Mouse (Mus musculus) right cerebral cortex, postnatal 14 days (tissue): ENCODE measurements around the gene Peli2.

Experiments
- DNase-seq: peaks from one replicate; pipeline ENCODE4 v3.0.0; 2022

Peli2 gene

GRCm38 (mm10) chr14:48196804-48197203 lies 76.2 kb downstream of the Peli2 start:
- DNase-seq, result no peak

- DNase-seq, result no peak
These were observed 76.7 kb downstream of the Peli2 start for GRCm38 (mm10) chr14:48197287-48197686.

- DNase-seq, result no peak
These were observed 77.7 kb downstream of the Peli2 start for GRCm38 (mm10) chr14:48198190-48198954.

DNA sequence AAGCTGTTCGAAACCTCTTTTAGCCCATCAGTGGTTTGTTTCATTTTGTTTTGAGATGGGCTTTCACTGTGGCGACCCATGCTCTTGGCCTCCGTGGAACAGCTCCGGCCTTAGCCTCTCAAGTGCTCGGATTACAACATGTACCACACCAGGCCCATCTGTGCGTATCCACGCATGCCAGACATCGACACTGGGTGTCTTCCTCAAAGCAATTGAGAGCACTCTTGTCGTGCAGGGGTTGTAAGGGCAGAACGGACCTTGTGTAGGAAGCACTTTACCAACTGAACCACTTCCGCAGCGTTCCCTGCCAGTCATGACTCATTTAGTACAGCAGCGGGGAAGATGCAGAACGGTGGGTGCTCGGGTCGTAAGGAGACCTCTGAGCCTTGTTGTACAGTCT lies 78.3 kb downstream of the Peli2 start:
- no peak for DNase-seq

DNA sequence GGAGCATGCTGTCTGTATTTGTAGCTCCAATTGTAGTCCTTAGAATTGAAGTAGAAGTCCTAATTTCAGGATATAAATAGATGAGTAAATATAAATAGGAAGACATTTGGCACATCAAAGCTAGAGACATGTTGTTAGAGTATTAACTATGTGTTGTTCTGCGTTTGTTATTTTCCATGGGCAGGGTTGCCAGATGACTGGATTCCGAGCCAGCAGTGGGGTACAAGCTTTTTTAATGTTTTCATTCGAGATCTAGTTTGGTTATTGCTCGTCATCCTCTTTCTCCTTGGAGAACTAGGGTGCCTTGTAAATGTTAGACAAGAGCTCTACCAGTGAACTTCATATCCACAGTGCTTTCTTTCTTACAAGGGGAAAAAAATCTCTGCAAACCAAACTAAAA lies 78.9 kb downstream of the Peli2 start:
- DNase-seq, result no peak

DNA sequence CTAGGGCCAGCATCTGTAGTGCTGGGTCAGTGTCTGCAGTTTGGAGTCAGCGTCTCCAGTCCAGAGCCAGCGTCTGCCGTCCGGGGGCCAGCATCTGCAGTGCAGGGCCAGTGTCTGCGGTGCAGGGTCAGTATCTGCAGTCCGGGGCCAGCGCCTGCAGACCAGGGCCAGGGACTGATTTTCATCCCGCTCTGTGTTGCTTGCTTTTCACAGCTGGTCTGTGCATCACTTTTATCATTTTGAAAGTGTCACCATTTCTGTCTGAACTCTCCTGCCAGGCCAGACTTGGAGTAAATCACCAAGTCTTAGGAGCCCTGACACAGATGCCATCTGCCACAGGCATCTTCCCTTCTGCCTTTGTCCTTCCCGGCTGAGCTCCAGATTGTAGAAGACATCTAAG lies 79.7 kb downstream of the Peli2 start:
- no peak for DNase-seq

DNA sequence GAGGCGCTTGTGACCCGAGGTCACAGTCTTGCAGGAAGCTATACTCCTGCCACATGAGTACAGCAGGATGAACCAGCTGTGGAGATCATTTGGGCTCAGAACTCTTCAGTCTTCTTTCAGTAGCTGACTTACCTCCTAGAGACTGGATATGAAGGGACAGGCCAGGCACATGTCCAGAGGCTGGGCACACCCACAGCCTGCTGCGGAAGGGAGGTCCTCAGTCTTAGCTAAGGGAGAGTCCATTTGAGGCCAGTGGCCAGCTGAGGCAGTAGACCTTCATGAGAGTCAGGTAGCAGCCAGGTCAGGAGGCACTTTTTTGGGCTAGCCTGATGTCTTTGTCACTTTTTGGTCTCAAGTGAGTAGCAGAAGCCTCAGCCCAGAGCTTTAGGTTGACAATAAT lies 80.2 kb downstream of the Peli2 start:
- DNase-seq, result no peak

GRCm38 (mm10) chr14:48201403-48201802 lies 80.8 kb downstream of the Peli2 start:
- DNase-seq, result no peak

- DNase-seq, result no peak
These were observed 81.7 kb downstream of the Peli2 start for GRCm38 (mm10) chr14:48202096-48203036.

DNA sequence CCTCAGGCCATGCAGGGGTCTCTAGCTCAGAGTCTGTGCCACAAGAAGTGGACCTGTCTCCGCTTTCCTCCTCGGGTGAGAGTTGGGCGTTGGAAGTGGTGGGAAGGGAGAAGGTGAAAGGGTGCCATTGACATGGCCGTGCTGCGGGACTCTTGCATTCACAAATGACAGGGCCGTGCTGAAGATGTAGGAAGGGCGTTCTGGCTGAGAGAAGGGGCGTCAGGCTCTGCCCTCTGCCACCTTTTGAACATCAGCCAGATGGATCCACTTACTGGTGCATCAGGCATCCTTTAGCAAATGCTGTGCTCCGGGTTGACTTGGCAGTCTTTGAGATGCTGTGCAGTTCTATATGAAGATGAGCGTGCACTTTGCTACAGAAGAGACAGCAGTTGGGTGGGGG lies 84.4 kb downstream of the Peli2 start:
- no peak for DNase-seq

DNA sequence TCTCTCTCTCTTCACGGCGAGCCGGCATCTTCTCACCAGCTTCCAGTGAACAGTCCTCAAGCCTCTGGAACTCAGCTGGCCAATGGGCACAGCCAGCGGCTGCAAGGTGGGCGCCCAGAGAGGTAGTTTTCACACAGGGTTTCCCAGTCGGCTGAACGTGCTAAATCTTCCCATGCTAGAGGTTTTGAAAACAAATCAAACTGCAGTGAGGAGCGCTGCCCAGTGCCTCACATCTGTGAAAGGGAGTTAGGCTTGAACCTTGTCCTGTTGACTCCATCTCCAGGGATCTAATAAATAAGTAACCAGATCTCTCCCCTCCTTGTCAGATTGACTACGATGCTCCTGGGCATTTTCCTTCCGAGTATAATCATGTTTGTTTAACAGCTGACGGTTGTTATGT lies 85.0 kb downstream of the Peli2 start:
- no peak for DNase-seq

DNA sequence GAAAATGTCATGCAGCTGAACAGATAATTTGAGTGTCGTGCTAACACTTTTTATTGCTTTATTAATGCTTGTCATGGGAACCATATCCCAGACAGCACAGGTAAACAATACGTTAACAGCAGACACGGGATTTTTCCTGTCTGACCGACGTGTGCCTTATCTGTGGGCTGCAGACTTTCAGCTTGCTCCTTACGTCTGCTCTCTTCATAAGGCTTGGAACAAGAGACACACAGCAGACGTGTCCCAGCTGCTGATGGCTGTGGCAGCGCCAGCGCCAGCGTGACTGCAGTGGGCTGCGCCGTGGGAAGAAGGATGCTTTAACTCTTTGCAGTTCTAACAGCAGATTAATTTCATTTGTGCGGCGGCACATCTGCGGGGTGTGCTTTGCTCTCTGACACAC lies 86.5 kb downstream of the Peli2 start:
- DNase-seq, result peak; percentile 57

DNA sequence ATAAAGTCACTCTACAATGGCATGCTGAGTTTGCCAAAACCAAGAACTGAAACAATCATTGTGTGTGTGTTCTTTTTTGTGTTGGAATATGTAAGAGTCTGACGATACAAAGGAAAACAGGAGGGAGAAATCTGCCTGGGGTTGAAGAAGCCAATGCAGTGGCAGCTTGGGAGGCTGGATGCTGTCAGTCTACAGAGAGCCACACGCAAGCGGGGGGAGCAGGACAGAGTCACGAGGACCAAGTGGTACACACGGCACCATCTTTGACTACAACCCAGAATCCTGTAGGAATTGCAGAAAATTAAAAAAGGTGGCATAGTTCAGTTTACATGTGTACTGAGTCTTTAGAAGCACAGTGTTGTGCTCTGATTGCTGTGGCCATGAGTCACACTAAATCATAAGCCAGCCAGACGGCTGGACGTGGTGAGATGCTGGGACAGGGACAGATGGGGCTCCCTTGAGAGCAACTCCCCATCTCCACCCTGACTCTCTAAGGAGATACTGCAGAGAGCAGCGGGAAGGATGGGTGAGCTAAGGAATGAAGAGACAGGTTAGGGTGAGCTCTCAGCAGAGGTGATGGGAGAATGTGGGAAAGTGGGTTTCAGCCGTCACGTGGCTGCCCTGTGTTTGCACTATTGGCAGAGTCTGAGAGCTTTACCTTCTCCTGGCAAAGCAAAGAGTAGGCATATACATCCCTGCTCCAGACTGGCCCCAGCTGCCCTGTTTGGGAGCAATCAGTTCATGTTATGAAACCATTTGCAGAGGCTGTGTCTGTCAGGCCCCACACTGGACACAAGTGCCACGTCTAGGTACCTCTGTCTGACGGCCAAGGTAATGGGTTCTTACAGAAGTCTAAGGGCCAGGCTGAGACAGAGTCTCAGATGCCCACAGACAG lies 87.4 kb downstream of the Peli2 start:
- no peak for DNase-seq

DNA sequence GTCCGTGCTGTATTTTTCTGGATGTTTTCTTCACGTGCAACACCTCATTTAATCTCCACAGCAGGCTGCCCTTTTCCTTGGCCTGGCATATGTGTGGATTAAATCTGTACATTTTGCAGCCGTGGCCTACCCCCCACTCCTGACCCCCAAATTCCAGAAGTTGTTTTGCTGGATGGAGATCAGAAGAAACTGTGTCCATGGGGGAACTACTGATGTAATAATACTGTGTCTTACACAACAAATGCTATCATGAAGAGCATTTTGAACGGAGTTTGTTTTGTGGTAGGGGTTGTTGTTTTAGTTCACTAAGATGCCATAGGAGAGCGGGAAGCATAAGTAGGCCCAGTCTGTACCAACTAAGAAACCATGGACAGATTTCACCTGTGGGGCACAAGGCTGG lies 88.8 kb downstream of the Peli2 start:
- DNase-seq, result no peak

DNA sequence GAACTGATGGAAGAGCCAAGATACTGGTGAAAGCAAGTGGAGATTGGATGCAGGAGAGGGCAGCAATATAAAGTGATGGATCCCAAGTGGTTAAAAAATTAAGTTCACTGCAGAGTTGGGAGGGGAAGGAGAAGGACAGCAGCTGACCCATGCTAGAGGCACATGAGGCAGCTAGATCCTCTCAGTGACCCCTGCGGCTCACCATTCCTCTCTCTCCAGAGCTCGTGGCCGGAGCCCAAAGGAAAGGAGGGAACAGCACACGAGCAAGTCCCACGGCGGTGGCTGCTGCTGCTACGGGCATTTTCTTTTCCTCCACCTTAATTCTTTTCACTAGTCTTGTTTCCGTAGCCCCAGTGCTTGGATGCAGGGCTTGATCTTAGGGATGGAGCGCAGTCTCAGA lies 89.5 kb downstream of the Peli2 start:
- no peak for DNase-seq

- DNase-seq, result no peak
These were observed 90.9 kb downstream of the Peli2 start for GRCm38 (mm10) chr14:48211526-48211925.

DNA sequence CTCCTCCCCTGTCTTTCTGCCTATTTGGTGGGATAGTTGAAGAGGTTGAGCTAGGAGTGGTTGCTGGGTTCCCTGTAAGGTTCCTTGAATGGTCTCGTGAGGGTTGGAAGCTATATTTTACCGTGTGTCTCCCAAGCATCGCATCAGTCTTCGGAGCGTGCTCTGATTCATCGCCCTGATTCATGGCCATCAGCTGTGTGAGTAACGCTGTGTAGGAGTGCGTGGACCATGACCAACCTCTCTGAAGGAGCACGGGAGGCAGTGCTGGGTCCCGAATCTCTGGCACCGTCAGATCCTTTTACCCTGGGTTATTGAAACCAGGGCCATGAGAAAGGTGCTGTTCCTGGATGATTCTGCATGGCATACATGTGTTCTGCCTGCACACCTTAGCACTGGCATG lies 92.2 kb downstream of the Peli2 start:
- DNase-seq, result no peak

DNA sequence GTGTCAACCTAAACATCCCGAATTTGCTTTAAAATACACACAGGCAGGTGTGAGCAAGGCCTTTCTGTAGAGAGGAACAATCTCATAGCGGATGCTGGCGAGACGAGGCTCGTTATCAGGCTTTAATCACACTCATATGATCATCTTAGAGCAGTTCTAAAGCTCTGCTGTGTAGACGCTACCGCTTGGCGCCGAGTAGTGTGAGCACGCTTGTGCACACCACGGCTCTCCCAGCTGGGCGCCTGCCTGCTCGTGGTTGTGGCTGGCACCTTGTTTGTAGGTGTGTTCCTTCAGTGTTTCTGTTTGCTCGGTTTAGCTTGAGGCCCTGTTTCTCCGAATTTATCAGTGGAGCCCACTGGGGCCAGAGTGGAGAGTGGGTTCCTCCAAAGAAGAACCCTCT lies 93.0 kb downstream of the Peli2 start:
- DNase-seq, result no peak

- no peak for DNase-seq
These were observed 101.4 kb downstream of the Peli2 start for GRCm38 (mm10) chr14:48222051-48222450.

DNA sequence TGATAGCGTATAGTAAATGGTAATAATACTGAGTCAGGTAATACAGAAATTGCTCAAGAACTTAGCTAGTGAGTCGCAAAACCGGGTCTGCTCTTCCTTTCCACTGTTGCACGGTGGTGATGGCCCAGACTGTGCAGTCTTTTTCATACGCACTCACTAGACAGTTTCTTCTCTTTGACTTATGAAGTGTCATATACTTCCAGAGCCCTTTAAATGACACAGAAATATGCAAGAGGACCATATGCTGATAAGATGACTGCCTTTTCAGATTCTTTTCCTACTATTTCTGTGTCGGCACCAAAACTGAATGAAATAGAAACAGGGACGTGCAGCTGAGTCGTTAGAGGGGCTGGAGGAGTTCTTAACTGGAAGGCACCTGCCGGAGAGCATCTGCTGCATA lies 102.1 kb downstream of the Peli2 start:
- DNase-seq, result no peak

GRCm38 (mm10) chr14:48224203-48224602 lies 103.6 kb downstream of the Peli2 start:
- DNase-seq, result no peak

GRCm38 (mm10) chr14:48224861-48225300 lies 104.3 kb downstream of the Peli2 start:
- no peak for DNase-seq

GRCm38 (mm10) chr14:48225810-48226446 lies 105.3 kb downstream of the Peli2 start:
- no peak for DNase-seq
